10 mouse cellular contexts compared by ENCODE assay signal in genomic region chr10:59289062-59289461, GRCm38 (mm10). TPM values are rescaled to one million over a fixed set of nuclear protein-coding genes. Genes with fewer than 3 reads are reported as not detected.
DNase-seq lines count a peak whose midpoint lies in the region; TF ChIP-seq lines count a peak whose summit lies in the region.
"Had no signal": no experiment of that assay in that cellular context is flagged by ENCODE, and none has a peak within 500 bp of the region (broad histone marks: within the 10 kb centered on the region; RNA-seq: fewer than 3 reads in every experiment).

No protein-coding gene starts in this region.

- TF ChIP-seq POLR2A in testis, adult 2 months (IDR thresholded peaks at IDR 0.05; ENCODE audit: control insufficient read depth, low read depth, low read length) = no peak
- no peak for TF ChIP-seq POLR2A in bone marrow, adult 2 months (IDR thresholded peaks at IDR 0.05; ENCODE audit: borderline replicate concordance, control insufficient read depth, low read depth, low read length)

- no peak overlapping the region for H3K4me3 ChIP-seq in testis, adult 2 months (ENCODE audit: control insufficient read depth, low read depth, low read length)
- H3K4me3 ChIP-seq in bone marrow, adult 2 months (replicated peaks; ENCODE audit: control insufficient read depth, low read depth, low read length) = no peak overlapping the region
- H3K4me3 ChIP-seq: hindbrain, embryonic 13.5 days had no signal

- 74% methylated on average over 8 of the region's 8 CpGs for WGBS in bone marrow, adult 2 months

- H3K4me1 ChIP-seq in testis, adult 2 months (ENCODE audit: control insufficient read depth, insufficient read depth, low read length) = no peaks in the 10 kb centered on the region
- no peaks in the 10 kb centered on the region; the same call in 1 of the 2 replicates for H3K4me1 ChIP-seq in bone marrow, adult 2 months (ENCODE audit: control insufficient read depth, insufficient read depth, low read length)
- H3K4me1 ChIP-seq: hindbrain, embryonic 13.5 days had no signal

- H3K27me3 ChIP-seq in testis, adult 2 months (ENCODE audit: control insufficient read depth, insufficient read depth, low read length) = no peaks in the 10 kb centered on the region
- H3K27me3 ChIP-seq: hindbrain, embryonic 13.5 days had no signal

- DNase-seq in kidney, adult 9 months = peak; percentile 34
- DNase-seq in kidney, adult 11 months = no peak
- DNase-seq in testis, postnatal 14 days (ENCODE audit: low spot score) = no peak
- DNase-seq in naive thymus-derived CD4-positive, alpha-beta T cell, adult 2 months (ENCODE audit: low read depth) = peak; percentile 38
- no peak for DNase-seq in T-cell, adult 2 months (ENCODE audit: low spot score)
- no peak for DNase-seq in right cerebral cortex, postnatal 36 days (ENCODE audit: low spot score in 2 of 2)
- DNase-seq: cerebellum, adult 9-11 months had no signal

- H3K27ac ChIP-seq in testis, adult 2 months (ENCODE audit: control insufficient read depth, insufficient read depth, low read depth, low read length) = no peak overlapping the region
- H3K27ac ChIP-seq in bone marrow, adult 2 months (ENCODE audit: control insufficient read depth, insufficient read depth, low read depth, low read length, poor library complexity) = no peak overlapping the region
- H3K27ac ChIP-seq: hindbrain, embryonic 13.5 days had no signal

- TF ChIP-seq CTCF in testis, adult 2 months (IDR thresholded peaks at IDR 0.05; ENCODE audit: control insufficient read depth, insufficient read depth, insufficient replicate concordance, low read depth, low read length) = peak; percentile 85; the same call in 1 of the 2 replicates
- peak; percentile 72 for TF ChIP-seq CTCF in bone marrow, adult 2 months (IDR thresholded peaks at IDR 0.05; ENCODE audit: control insufficient read depth, insufficient read depth, low read length)

- no peaks in the 10 kb centered on the region for H3K36me3 ChIP-seq in testis, adult 2 months (ENCODE audit: control insufficient read depth, insufficient read depth, low read length)
- H3K36me3 ChIP-seq: hindbrain, embryonic 13.5 days had no signal

RNA-seq across cellular contexts. Expression of gene P4ha1, which starts 34.0 kb away (rescaled TPM):
- polyA plus RNA-seq in testis, adult 2 months (2012; rRNA removed) = 4.8 and 6.9 TPM in 2 replicates
- polyA plus RNA-seq in bone marrow, adult 2 months (2011; ENCODE audit: insufficient read depth, insufficient read length, low replicate concordance, missing spikeins) = 6.2 and 12.4 TPM in 2 replicates

Comparison
In these comparisons a context has a peak if more than half of its experiments do, and no peak if none do; other contexts are left out.
1. DNase-seq: peak in kidney, adult 9 months (single experiment) and naive thymus-derived CD4-positive, alpha-beta T cell, adult 2 months (single experiment); none in kidney, adult 11 months (single experiment), testis, postnatal 14 days (single experiment), T-cell, adult 2 months (single experiment) and right cerebral cortex, postnatal 36 days (0 of 2).